Mouse (Mus musculus) T-cell, adult 2 months (primary cell): ENCODE data around the gene Steap1.

Experiments used
- DNase-seq: peaks from one replicate; pipeline ENCODE4 v3.0.0; 2022; ENCODE audit warnings: low spot score

The Steap1 gene

GRCm38 (mm10) chr5:5748866-5749682, at the start of gene Steap1:
Steap1 (minus strand) TSS chr5:5749326.
- peak; percentile 10 for DNase-seq

- DNase-seq: no peak
These were observed 38.0 kb upstream of the Steap1 start for GRCm38 (mm10) chr5:5787106-5787505.

- no peak for DNase-seq
These were observed 7.4 kb upstream of the Steap1 start for GRCm38 (mm10) chr5:5756392-5757019.

- DNase-seq: no peak
These were observed 5.9 kb upstream of the Steap1 start for GRCm38 (mm10) chr5:5755039-5755438.

GRCm38 (mm10) chr5:5749772-5750222, 671 bp upstream of the Steap1 start:
- DNase-seq: no peak

- no peak for DNase-seq
These were observed 14.7 kb downstream of the Steap1 start for GRCm38 (mm10) chr5:5734445-5734844.

GRCm38 (mm10) chr5:5732858-5733257, 16.3 kb downstream of the Steap1 start:
- DNase-seq: no peak

- DNase-seq: no peak
These were observed 16.9 kb downstream of the Steap1 start for GRCm38 (mm10) chr5:5732208-5732607.

GRCm38 (mm10) chr5:5729904-5730303, 19.2 kb downstream of the Steap1 start:
- no peak for DNase-seq

GRCm38 (mm10) chr5:5722217-5722616, 26.9 kb downstream of the Steap1 start:
- no peak for DNase-seq

GRCm38 (mm10) chr5:5711032-5711431, 38.1 kb downstream of the Steap1 start:
- no peak for DNase-seq

- no peak for DNase-seq
These were observed 41.5 kb downstream of the Steap1 start for GRCm38 (mm10) chr5:5707341-5708278.

- DNase-seq: no peak
These were observed 44.1 kb downstream of the Steap1 start for GRCm38 (mm10) chr5:5705019-5705418.

GRCm38 (mm10) chr5:5700386-5700785, 48.7 kb downstream of the Steap1 start:
- DNase-seq: no peak

GRCm38 (mm10) chr5:5698830-5699229, 50.3 kb downstream of the Steap1 start:
- no peak for DNase-seq

- no peak for DNase-seq
These were observed 53.7 kb downstream of the Steap1 start for GRCm38 (mm10) chr5:5695401-5695942.

- no peak for DNase-seq
These were observed 55.0 kb downstream of the Steap1 start, which contains the start of gene Steap2 for GRCm38 (mm10) chr5:5693956-5694653. Steap2 (minus strand) TSS chr5:5694578.

GRCm38 (mm10) chr5:5693541-5693955, 55.6 kb downstream of the Steap1 start:
- DNase-seq: no peak

- DNase-seq: no peak
These were observed 56.9 kb downstream of the Steap1 start for GRCm38 (mm10) chr5:5692167-5692738.

GRCm38 (mm10) chr5:5688945-5689540, 60.1 kb downstream of the Steap1 start:
- DNase-seq: no peak
